Mouse (Mus musculus): Measurements from ENCODE around the gene Ccnl1.

The Ccnl1 gene

DNA sequence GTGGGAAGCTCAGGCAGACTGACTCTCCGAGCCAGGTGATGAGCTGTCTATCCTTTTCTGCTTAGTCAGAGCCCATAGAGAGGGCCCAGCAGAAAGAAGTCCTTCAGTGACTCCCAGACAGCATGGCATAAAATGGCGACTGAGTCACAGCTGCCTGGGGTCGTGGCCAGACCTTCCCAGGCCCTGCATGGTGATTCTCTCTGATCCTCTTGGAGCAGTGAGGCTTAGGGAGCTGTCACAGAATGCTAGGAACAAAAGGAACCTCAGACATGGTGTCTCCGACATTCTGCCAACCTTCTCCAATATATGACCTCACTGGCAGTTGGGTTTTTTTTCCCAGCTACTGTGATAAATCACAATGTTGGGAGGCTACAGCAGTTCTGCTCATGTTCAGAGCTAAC, 30.9 kb downstream of the Ccnl1 start:
- DNase-seq (ENCODE audit: low spot score in 2 of 2), result no peak

DNA sequence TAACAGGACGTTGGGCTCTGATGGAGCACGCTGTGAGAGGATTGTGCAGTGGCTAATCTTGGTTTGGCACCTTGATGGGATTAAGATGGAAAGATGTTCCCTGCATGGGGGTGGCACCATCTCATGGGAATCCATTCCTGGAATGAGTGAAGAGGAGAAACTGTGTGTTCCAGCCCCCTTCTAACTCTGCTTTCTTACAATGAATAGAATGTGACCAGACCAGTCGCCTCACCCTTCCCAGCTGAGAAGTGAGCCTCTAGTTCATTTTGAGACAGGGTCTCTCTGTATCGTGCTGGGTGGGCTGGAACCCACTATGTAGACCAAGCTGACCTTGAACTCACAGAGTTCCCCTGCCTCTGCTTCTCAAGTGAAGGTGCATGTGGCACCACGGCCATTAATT, 31.6 kb downstream of the Ccnl1 start:
- no peak for DNase-seq (ENCODE audit: low spot score in 2 of 2)

DNA sequence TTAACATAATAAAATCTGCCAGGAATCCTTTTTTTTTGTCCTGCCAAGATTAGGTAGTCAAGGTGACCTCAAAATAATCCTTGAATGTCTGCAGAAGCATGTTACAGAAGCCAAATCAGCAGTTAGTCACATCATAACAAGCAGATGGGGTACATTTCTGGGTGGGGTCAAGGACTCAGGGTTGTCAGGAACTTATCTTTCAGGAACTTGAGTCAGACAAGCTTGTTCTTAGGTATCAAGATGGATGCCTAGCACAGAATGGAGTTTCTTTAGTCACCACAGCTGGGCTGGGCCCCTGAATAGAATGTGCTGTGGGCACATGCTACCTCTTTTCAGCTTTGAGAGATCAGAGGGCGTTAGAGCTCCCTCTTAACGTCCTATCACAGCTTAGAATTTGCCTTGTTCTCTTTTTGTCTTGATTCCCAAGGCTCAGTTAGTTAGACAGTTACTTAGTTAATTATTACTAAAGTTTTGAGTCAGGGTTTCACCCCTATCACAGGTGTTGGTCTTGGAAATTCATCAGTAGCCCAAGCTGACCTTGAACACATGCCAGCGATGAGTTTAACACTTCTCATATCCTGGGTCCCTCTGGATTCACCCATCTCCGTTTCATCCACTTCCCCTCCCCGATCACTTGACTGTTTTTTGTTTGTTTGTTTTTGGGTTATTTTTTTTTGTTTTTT, 32.9 kb downstream of the Ccnl1 start:
- DNase-seq (ENCODE audit: low spot score in 2 of 2), result no peak

DNA sequence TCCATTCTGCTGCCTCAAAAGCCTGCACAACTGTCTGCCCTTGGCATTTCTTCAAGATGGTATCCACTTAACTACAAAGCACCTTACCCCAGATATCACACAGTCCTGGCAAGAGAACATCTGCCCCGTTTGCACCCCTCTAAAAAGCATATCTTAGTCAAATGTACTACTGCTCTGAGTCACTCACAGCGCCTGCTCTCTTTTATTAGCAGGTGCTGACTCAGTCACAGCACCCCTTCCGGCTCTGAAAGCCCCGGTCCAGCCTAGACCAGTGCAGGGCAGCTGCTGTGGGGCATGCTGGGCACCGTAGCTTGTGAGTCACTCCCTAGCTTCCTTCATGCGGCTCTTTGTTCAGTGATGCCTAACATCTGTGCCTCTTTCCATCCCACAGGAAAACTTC, 35.6 kb downstream of the Ccnl1 start:
- DNase-seq (ENCODE audit: low spot score in 2 of 2), result peak in 1 of 2 experiments; percentile 20

DNA sequence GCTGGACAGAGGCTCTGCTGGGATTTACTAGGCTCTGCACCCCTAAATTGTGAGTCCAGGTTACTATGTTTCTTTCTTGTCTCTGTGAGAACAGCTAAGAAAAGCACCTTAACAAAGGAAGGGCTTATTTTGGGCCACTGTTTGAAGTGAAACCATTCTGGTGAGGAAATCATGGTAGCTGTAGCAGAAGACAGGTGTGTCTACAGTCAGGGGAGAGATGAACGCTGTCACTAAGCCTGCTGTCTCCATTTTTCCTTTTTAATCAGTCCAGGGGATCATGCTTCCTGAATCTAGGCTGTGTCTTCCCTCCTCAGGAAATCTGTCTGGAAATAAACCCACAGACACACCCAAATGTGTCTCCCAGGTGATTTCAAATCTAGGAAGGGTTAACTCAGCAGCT, 36.4 kb downstream of the Ccnl1 start:
- no peak for DNase-seq (ENCODE audit: low spot score in 2 of 2)

DNA sequence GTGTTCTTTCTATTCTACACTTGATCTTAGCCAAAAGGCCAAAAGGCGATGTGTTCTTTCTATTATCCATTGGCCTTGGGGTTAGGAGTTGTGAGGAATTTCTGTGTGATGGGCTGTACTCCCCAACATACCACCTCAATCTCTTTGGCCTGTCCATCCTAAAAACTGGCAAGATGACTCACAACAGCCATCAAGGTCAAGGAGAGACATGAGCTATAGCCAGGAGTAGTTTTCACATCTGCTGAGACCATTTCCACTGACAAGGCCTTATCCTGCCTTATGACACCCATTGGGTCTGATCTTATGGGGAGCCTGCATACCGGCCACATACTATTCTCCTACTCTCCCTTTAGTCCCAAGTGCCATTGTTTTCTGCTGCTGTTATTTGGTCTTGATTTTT, 39.0 kb downstream of the Ccnl1 start:
- no peak for DNase-seq (ENCODE audit: low spot score in 2 of 2)

DNA sequence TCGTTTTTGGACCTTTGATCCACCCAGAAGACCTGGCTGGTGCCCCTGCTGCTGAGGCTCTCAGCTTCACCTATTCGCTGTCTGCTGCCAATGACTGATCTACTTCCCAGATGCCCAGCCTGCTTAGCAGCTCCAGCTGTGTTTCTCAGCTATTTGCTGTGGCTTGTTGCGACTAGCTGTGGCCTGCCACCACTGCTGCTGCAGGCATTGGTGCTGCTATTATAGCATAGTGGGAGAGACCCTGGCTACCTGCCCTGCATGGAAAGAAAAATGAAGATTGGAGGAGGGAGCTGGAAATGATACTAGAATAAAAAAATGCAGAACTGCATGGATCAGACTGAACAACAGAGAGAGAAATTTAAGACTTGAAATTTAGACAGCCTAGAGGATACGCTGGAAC, 45.1 kb downstream of the Ccnl1 start:
- DNase-seq (ENCODE audit: low spot score in 2 of 2), result no peak

DNA sequence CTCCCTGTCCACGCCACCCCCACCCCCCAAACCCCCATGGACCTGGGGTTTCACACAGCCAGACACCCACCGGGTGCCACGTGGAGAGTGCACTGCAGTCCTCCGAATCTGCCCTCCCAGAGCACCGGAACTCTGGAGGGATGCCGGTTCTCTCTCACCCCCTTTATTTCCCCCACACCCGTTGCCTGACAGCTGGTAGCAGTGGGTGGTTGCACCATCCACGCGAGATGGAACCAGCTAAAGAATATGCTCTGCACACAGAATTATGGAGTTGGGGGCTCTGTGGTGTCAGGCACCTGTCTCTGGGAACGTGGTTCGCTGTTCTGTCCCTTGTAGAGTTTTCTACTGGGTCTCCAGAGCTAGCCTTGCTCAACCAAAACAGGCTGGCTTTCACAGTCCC, 45.8 kb downstream of the Ccnl1 start:
- DNase-seq (ENCODE audit: low spot score in 2 of 2), result no peak

DNA sequence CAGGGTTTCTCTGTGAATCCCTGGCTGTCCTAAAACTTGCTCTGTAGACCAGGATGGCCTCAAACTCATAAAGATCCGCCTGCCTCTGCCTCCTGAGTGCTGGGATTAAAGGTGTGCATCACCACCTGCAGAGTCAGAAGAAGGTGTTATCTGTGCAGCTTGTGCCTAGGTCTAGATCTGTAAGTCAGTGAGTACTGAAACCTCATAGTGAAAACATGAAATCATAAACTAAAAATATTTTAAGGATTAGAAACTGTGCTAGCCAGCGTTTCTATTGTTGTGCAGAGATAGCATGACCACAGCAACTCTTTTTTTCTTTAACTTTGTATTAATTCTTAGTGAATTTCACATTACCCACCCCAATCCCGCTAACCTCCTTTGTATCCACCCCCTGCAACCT, 46.8 kb downstream of the Ccnl1 start:
- DNase-seq (ENCODE audit: low spot score in 2 of 2), result no peak

DNA sequence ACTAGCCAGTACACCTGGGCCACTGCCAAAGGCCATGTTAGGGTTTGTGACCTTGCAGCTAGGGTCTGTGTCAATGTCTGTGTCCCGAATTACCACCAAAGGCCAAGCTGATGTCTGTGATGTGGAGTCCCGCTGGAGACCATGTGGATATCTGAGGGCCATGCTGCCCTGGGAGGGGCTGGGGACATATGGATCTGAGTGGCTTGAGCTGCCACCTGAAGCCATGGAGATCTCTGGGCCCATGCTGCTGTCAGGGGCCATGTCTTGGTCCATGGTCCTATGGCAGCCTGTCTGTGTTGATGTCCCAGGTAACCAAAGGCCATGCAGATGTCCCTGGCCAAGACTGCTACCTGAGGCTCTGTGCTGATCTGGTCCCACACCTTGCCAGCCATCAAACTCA, 48.6 kb downstream of the Ccnl1 start:
- DNase-seq (ENCODE audit: low spot score in 2 of 2), result no peak

DNA sequence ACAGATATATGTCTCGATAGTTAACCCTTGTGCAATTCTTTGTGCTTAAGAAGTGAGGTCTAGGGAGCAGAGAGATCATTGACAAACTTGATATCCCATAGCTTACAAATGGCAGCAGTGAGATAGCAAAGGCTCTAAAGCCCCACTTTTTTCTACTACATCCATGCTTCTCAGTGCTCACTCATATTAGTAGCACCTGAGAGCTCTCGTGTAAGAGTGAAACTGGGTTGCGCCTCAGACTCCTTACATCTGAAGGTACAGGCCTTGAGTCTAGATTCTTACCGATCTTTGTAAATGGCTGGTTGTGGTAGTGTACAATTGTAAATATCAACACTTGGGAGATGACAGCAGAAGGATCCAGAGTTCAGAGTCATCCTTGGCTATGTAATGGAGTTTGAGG, 50.5 kb downstream of the Ccnl1 start:
- DNase-seq (ENCODE audit: low spot score in 2 of 2), result no peak

DNA sequence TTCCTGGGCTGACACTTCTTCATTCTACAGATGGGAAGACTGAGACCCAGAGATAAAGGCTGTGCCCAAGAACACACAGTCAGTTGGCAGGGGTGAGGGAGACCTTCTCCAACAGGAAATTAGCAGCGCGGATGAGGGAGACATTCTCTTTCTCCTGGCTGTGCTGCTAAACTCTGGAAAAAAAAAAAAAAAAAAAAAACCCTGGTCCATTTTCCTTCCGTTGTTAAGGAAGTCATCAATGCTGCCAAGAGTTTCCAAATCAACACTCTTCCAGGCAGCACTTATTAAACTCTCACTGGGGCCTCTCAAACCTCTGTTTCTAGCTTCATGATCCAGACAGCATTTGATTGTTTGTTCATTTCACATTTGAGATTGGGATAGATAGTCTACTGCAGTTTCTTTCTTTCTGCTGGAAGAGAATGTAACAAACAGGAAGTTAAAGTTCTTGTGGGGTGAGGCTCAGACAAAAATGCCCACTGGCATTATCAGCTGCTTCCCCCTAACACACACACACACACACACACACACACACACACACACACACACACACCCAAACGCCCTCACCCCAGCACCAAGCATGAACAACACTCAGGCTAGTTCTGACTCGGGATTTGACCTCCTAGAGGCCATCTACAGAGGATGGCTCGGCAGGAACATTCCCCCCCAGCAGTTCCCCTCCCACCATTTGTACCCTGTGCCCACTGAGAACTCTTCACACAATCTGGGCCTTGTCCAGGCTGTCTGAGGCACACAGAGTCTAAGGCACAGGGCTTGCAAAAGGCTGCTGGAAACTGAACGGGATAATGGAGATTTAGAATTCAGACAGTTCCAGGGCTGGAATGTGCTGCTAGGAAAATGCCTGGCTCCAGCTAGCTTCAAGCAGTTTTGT, 52.5 kb downstream of the Ccnl1 start:
- DNase-seq (ENCODE audit: low spot score in 2 of 2), result no peak

DNA sequence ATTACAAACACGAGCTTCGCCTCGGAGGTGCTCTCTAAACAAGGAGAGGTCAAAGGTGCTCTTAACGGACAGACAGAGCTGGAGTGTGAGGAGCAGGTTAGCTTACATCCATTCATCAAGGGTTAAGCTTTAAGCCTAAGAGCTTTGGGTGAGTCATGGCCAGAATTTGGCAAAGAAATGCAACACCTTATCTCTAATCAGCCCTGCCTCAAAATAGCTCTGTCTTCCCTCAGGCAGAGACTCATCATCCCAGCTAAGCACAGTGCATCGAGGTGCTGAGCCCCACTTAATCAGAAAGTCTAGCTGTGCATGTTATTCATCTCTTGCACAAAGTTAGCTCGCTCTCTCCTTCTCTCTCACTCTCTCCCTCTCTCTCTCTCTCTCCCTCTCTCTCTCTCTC, 53.3 kb downstream of the Ccnl1 start:
- DNase-seq (ENCODE audit: low spot score in 2 of 2), result no peak

DNA sequence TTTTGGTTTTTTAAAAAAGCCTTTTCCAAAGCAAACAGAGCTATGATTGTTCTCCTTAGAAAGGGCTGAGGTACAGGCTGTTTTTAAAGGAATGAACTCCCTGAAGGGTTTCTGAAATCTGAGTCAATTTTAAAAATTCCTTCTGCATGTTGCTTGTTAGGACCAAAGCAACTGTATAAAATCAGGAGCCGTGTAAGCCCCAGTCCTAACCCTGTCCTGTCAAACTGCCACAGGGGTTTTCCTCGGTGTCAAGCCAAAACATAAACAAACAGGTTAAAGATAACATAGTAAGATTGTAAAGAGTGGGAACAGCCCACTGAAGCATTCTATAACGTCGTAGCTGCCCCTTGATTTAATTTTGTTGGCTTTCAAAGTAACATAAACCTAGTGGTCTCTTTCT, 53.9 kb downstream of the Ccnl1 start:
- no peak for DNase-seq (ENCODE audit: low spot score in 2 of 2)

DNA sequence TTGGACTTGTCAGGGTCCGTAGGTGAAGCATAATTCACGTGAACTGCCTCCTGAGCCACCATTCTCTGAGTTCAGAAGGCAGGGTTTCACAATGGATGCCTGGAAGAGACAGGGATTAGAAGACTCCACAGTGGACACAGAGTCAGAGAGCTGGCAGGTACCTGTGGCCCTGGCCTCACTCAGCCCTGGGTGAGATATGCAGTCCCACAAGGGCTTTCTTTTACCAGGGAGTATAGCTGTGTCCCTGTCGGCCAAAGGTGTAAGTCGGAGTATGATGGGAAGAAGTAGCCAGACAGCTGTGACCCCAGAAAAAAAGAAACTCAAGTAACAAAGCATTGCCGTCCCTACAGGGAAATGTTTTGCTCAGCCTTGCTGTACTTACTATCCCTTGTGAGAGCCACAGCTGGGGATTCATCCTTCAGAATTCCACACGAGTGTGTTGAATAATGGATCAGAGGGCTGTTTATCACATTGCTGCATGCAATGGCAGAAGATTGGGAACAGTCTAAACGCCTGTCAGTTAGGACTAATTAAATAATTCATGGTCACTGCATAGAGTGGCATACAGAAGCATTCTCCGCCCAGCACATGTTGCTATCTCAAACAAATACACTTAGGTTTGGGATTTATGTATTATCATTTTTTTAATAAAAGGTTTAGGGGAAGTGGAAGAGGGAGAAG, 59.3 kb downstream of the Ccnl1 start:
- no peak for DNase-seq (ENCODE audit: low spot score in 2 of 2)

DNA sequence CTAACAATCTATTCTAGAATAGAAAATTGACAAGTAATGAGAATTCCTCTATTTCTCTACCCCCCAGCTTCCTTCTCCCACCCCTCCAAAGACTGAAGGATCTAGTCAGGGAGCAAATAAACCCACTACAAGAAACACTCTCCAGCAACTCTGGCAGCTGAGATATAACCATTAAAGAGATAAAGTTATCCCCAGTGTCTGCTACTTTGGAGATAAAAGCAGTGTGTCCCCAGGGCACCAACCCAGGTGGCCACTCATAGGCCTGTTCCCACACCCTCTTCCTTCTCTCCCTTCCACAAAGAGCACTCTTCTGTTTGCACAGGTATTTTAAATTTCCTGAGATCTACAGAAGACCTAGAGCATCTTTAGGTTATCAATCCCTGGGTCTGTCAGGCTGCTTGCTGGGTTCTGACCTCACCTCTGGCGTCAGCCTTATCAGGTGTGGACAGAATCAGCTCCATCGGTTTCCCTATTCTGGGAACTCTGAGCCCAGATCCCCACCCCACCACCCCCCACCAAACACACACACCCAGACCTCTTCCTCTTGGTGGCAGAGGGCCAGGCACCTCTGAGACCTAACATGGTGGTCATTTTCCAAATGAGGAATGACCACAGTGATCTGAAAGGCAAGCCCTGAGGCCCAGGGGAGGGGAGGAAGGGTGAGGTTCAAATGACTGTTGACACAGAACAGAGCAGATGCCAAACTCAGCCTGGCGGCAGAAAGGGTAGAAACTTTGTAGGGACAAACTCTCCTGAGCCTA, 60.6 kb downstream of the Ccnl1 start:
- no peak for DNase-seq (ENCODE audit: low spot score in 2 of 2)

Measured in natural killer cell, adult 2 months (primary cell).